Mouse (Mus musculus) MEL (cell line): ENCODE data around the gene P4ha1. TPM values are rescaled to one million over a fixed set of nuclear protein-coding genes. Genes with fewer than 3 reads are reported as not detected.
"Not testable (repeated sequence)": the region's sequence is repeated elsewhere in the genome, so short reads cannot be mapped to it uniquely, and the experiment has no call there.

Source experiments
- DNase-seq: peaks from one replicate; pipeline ENCODE4 v3.0.0; 2011; ENCODE audit warnings: low read depth, low spot score
- H3K27ac ChIP-seq: 2 replicates; pipeline ENCODE4 v1.5.1; 2012; ENCODE audit warnings: low read depth, mild to moderate bottlenecking, control low read depth, low read length, moderate library complexity; ENCODE audit not compliant: control insufficient read depth
- H3K27me3 ChIP-seq, 2 experiments: fragments of 150-350 bp in 1 of 2; sonication (generic) in 1 of 2; 2 replicates each; pipeline ENCODE4 v1.6.1; 2012; ENCODE audit warnings: low read length in 2 of 2, mild to moderate bottlenecking in 2 of 2, improper control_type of control experiment in 1 of 2, moderate library complexity in 1 of 2; ENCODE audit not compliant: insufficient read depth in 2 of 2, control insufficient read depth in 1 of 2
- H3K36me3 ChIP-seq, 2 experiments: 2 replicates each; pipeline ENCODE4 v1.6.1; 2012 to 2014; ENCODE audit warnings: low read length in 2 of 2, improper control_type of control experiment in 1 of 2, inconsistent platforms in 1 of 2, mild to moderate bottlenecking in 1 of 2; ENCODE audit not compliant: insufficient read depth in 2 of 2, control insufficient read depth in 1 of 2
- H3K4me1 ChIP-seq, 2 experiments: fragments of 150-350 bp in 1 of 2; sonication (generic) in 1 of 2; 2 replicates each; pipeline ENCODE4 v1.6.1; 2012; ENCODE audit warnings: low read length in 2 of 2, improper control_type of control experiment in 1 of 2, mild to moderate bottlenecking in 1 of 2; ENCODE audit not compliant: insufficient read depth in 2 of 2, control insufficient read depth in 1 of 2
- H3K4me3 ChIP-seq, 2 experiments: fragments of 150-350 bp in 1 of 2; sonication (generic) in 1 of 2; 2 replicates each; pipeline ENCODE4 v1.5.1; 2012; ENCODE audit warnings: low read depth in 2 of 2, low read length in 2 of 2, mild to moderate bottlenecking in 2 of 2, moderate library complexity in 2 of 2, control low read depth in 1 of 2, improper control_type of control experiment in 1 of 2; ENCODE audit not compliant: control insufficient read depth in 1 of 2, insufficient read depth in 1 of 2
- H3K79me2 ChIP-seq: 2 replicates; pipeline ENCODE4 v1.6.1; 2012; ENCODE audit warnings: mild to moderate bottlenecking, low read length, moderate library complexity; ENCODE audit not compliant: control insufficient read depth, poor library complexity, insufficient read depth
- H3K9ac ChIP-seq: 2 replicates; pipeline ENCODE4 v1.6.1; 2012; ENCODE audit warnings: low read depth, mild to moderate bottlenecking, control low read depth, low read length, moderate library complexity; ENCODE audit not compliant: control insufficient read depth, poor library complexity, severe bottlenecking
- H3K9me3 ChIP-seq: fragments of 150-350 bp; sonication (generic); replicated peaks from 2 replicates; pipeline ENCODE4 v1.6.1; 2012; ENCODE audit warnings: mild to moderate bottlenecking, low read length, improper control_type of control experiment, moderate library complexity; ENCODE audit not compliant: insufficient read depth
- BHLHE40 ChIP-seq: IDR thresholded peaks from 2 replicates; pipeline ENCODE4 v1.6.1; 2012; ENCODE audit warnings: low read depth, mild to moderate bottlenecking, inconsistent platforms, low read length, improper control_type of control experiment, borderline replicate concordance
- CHD2 ChIP-seq: IDR thresholded peaks from 2 replicates; pipeline ENCODE4 v1.6.1; 2011; ENCODE audit warnings: low read length, improper control_type of control experiment
- CTCF ChIP-seq, 3 experiments: IDR thresholded peaks in 2 of 3; conservative IDR thresholded peaks in 1 of 3; 2 replicates each; pipeline ENCODE4 v1.5.1; 2011 to 2012; ENCODE audit warnings: low read length in 3 of 3, low read depth in 2 of 3, mild to moderate bottlenecking in 2 of 3, improper control_type of control experiment in 1 of 3, inconsistent platforms in 1 of 3, mixed read lengths in 1 of 3, moderate library complexity in 1 of 3; ENCODE audit not compliant: control insufficient read depth in 1 of 3, insufficient read depth in 1 of 3, poor library complexity in 1 of 3, severe bottlenecking in 1 of 3
- ELF1 ChIP-seq: IDR thresholded peaks from 2 replicates; pipeline ENCODE4 v1.6.1; 2014; ENCODE audit warnings: low read depth, mild to moderate bottlenecking, inconsistent platforms, low read length, improper control_type of control experiment, moderate library complexity
- ETS1 ChIP-seq: IDR thresholded peaks from 2 replicates; pipeline ENCODE4 v1.6.1; 2012; ENCODE audit warnings: low read depth, mild to moderate bottlenecking, inconsistent platforms, low read length, improper control_type of control experiment, moderate library complexity
- GABPA ChIP-seq: IDR thresholded peaks from 2 replicates; pipeline ENCODE4 v1.6.1; 2012; ENCODE audit warnings: low read depth, mild to moderate bottlenecking, inconsistent platforms, low read length, improper control_type of control experiment, moderate library complexity
- JUND ChIP-seq: IDR thresholded peaks from 2 replicates; pipeline ENCODE4 v1.6.1; 2011; ENCODE audit warnings: low read depth, mild to moderate bottlenecking, improper control_type of control experiment, low read length
- MAX ChIP-seq: IDR thresholded peaks from 2 replicates; pipeline ENCODE4 v1.6.1; 2011; ENCODE audit warnings: low read length, improper control_type of control experiment
- POLR2AphosphoS2 ChIP-seq: IDR thresholded peaks from 2 replicates; pipeline ENCODE4 v1.6.1; 2011; ENCODE audit warnings: low read length, improper control_type of control experiment
- RAD21 ChIP-seq: IDR thresholded peaks from 2 replicates; pipeline ENCODE4 v1.6.1; 2011; ENCODE audit warnings: mild to moderate bottlenecking, low read depth, low read length, improper control_type of control experiment
- SIN3A ChIP-seq: IDR thresholded peaks from 2 replicates; pipeline ENCODE4 v1.6.1; 2012; ENCODE audit warnings: low read length, improper control_type of control experiment, inconsistent platforms
- SMC3 ChIP-seq: IDR thresholded peaks from 2 replicates; pipeline ENCODE4 v1.6.1; 2011; ENCODE audit warnings: low read depth, low read length, improper control_type of control experiment
- TAL1 ChIP-seq: IDR thresholded peaks from 2 replicates; pipeline ENCODE4 v1.6.1; 2012; ENCODE audit warnings: mild to moderate bottlenecking, inconsistent platforms, low read length, moderate library complexity, mixed read lengths
- TCF12 ChIP-seq: IDR thresholded peaks from 2 replicates; pipeline ENCODE4 v1.6.1; 2014; ENCODE audit warnings: low read depth, mild to moderate bottlenecking, inconsistent platforms, low read length, improper control_type of control experiment, moderate library complexity
- USF1 ChIP-seq: IDR thresholded peaks from 2 replicates; pipeline ENCODE4 v1.6.1; 2014; ENCODE audit warnings: low read depth, mild to moderate bottlenecking, inconsistent platforms, low read length, improper control_type of control experiment, moderate library complexity
- USF2 ChIP-seq, 2 experiments: IDR thresholded peaks; 2 replicates each; pipeline ENCODE4 v1.6.1; 2011 to 2012; ENCODE audit warnings: improper control_type of control experiment in 2 of 2, low read length in 2 of 2, borderline replicate concordance in 1 of 2, inconsistent platforms in 1 of 2, low read depth in 1 of 2, mild to moderate bottlenecking in 1 of 2; ENCODE audit not compliant: insufficient read depth in 1 of 2
- ZC3H11A ChIP-seq: IDR thresholded peaks from 2 replicates; pipeline ENCODE4 v1.6.1; 2012; ENCODE audit warnings: low read depth, mild to moderate bottlenecking, inconsistent platforms, low read length, improper control_type of control experiment
- ZNF384 ChIP-seq: IDR thresholded peaks from 2 replicates; pipeline ENCODE4 v1.6.1; 2012; ENCODE audit warnings: low read depth, mild to moderate bottlenecking, inconsistent platforms, low read length, improper control_type of control experiment
- polyA plus RNA-seq, 2 experiments: library from polyadenylated mRNA; stranded (reverse) in 1 of 2; unstranded in 1 of 2; fragments of >175 nt in 1 of 2; fragments of >200 nt in 1 of 2; gene quantifications; 2 replicates each; pipeline versions ENCODE4 v1.2.1 to v1.2.4; 2012; ENCODE audit warnings: low replicate concordance in 2 of 2, low read depth in 1 of 2; ENCODE audit not compliant: insufficient read length in 2 of 2, insufficient read depth in 1 of 2, missing spikeins in 1 of 2
- total RNA-seq: library from RNA; depleted of rRNA; stranded (reverse); fragments of 300-350 nt; gene quantifications from 2 replicates; pipeline ENCODE4 v1.2.3, GENCODE M21; 2012

The P4ha1 gene
- total and polyA plus RNA-seq, 3 experiments, result 18.9 to 50.2 TPM; not detected in 1

- TF ChIP-seq ELF1 (peak; percentile 80), TCF12 (peak; percentile 52), JUND (no peak), USF2 (IDR thresholded peaks at IDR 0.05; ENCODE audit: borderline replicate concordance in 1 of 2, insufficient read depth in 1 of 2, low read depth in 1 of 2, low read length in 2 of 2) (no peak), CTCF (IDR thresholded peaks at IDR 0.05 in 2 of 3, conservative IDR thresholded peaks at IDR 0.05 in 1 of 3; ENCODE audit: control insufficient read depth in 1 of 3, insufficient read depth in 1 of 3, low read depth in 2 of 3, low read length in 3 of 3, poor library complexity in 1 of 3, severe bottlenecking in 1 of 3) (no peak), POLR2AphosphoS2 (no peak), TAL1 (no peak), CHD2 (no peak), MAX (no peak), ETS1 (peak; percentile 60; the same call in 1 of the 2 replicates)
- TF ChIP-seq, all 39 proteins: peak for 13
Measured at GRCm38 (mm10) chr10:59379927-59380326, 56.8 kb downstream of the P4ha1 start (continued).

GRCm38 (mm10) chr10:59380411-59380821, 57.3 kb downstream of the P4ha1 start:
- peaks cover 0 to 4% of the 10 kb centered on the region in 2 experiments; a peak in 2 of 4 replicates for H3K36me3 ChIP-seq

GRCm38 (mm10) chr10:59381563-59381962, 58.5 kb downstream of the P4ha1 start:
- 0 out of 2 replicates have a peak, but pooled peaks have one; percentile 20 for TF ChIP-seq ETS1
- TF ChIP-seq ZC3H11A, result peak; percentile 16; the same call in 1 of the 2 replicates
- TF ChIP-seq ZNF384, result peak; percentile 46; the same call in 1 of the 2 replicates
- peak in 1 of 3 experiments; percentile 15; a peak in 1 of 6 replicates for TF ChIP-seq CTCF (IDR thresholded peaks at IDR 0.05 in 2 of 3, conservative IDR thresholded peaks at IDR 0.05 in 1 of 3; ENCODE audit: control insufficient read depth in 1 of 3, insufficient read depth in 1 of 3, low read depth in 2 of 3, low read length in 3 of 3, poor library complexity in 1 of 3, severe bottlenecking in 1 of 3)
- peak; percentile 18 for TF ChIP-seq SMC3
- TF ChIP-seq RAD21, result peak; percentile 17
- TF ChIP-seq SIN3A, result peak; percentile 37; the same call in 1 of the 2 replicates
- DNase-seq, result peak; percentile 75
- Histone ChIP-seq H3K4me1 (peaks cover 4 to 16% of the 10 kb centered on the region in 2 experiments), H3K4me3 (0 out of 4 replicates have a peak overlapping the region, but pooled peaks of 1 of the 2 experiments have one; percentile 9), H3K27ac (peak overlapping the region; percentile 52; the same call in 1 of the 2 replicates)
- not testable (repeated sequence) for H3K36me3 ChIP-seq, H3K9ac ChIP-seq, H3K27me3 ChIP-seq, H3K9me3 ChIP-seq, H3K79me2 ChIP-seq

More at GRCm38 (mm10) chr10:59380411-59380821, 57.3 kb downstream of the P4ha1 start:
- Histone ChIP-seq H3K9ac (peak overlapping the region; percentile 62), H3K27me3 (no peaks in the 10 kb centered on the region), H3K4me1 (peaks cover 4 to 16% of the 10 kb centered on the region in 2 experiments), H3K4me3 (peak overlapping the region; percentile 42 to 65), H3K27ac (peak overlapping the region; percentile 83), H3K9me3 (no peaks in the 10 kb centered on the region), H3K79me2 (no peaks in the 10 kb centered on the region)
- no peak for TF ChIP-seq JUND
- TF ChIP-seq GABPA, result no peak
- TF ChIP-seq SIN3A, result no peak
- no peak for TF ChIP-seq USF1
- TF ChIP-seq BHLHE40, result no peak
- no peak for TF ChIP-seq ELF1
- no peak for TF ChIP-seq ZC3H11A
- peak; percentile 65 for DNase-seq
